Mouse (Mus musculus): ENCODE measurements at regions not wholly inside any gene's neighbourhood (a gene's known extent, or its start where the extent isn't known, plus 50 kb on each side); places are given as distances from the start of the nearest gene placed in this dataset.

DNA sequence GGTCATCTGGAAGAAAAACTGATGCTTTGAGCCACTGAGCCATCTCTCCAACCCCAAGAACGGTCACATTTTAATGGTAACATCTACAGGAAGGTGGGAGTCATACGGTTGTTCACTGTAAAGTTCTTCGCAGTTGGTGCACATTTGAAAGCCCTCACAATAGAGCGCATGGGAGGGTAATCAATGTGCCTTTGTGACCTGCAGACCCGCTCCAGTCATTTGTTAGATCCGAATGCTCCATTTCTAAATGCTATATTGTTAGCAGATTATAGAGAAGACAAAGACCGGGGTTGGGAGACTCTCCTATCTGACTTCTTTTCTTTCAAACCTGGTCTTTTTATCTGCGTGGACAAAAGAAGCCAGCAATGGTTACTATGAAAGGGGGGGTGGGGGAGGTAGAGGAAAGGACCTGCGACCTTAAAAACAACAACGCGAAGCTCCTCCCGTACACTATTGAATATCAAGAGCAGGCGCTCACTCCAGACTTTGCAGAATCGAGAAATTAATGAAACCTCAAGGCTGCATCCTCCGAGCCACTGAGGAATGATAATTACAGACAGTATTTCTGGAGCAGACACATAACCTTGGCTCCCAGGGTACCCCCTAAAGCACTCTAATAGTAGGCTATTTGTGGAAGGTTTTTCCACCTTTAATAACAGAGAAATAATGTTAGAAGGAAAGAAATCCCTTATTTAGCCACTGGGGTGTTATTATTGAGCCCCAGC is 134.7 kb upstream of the Smim15 start:
- no peak for ATAC-seq (ENCODE audit: extremely low read depth, insufficient number of reproducible peaks, low FRiP score, poor library complexity, severe bottlenecking)

DNA sequence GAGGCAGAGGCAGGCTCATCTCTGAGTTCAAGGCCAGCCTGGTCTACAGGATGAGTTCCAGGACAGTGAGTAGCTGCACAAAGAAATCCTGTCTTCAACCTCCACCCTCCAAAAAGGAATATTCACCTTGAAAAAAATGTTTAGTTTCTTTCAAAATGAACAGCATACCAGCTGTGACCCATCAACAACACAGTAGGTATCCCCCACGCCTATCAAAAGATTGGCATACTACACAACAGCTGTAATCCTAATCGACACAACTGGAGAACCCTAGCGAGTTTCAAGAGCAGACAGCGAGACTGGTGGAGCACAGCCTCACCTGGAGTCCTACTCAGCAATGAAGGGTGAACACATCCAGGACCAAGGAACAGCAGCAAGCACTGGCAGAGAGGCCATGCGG is 136.3 kb upstream of the Smim15 start:
- no peak for ATAC-seq (ENCODE audit: extremely low read depth, insufficient number of reproducible peaks, low FRiP score, poor library complexity, severe bottlenecking)

DNA sequence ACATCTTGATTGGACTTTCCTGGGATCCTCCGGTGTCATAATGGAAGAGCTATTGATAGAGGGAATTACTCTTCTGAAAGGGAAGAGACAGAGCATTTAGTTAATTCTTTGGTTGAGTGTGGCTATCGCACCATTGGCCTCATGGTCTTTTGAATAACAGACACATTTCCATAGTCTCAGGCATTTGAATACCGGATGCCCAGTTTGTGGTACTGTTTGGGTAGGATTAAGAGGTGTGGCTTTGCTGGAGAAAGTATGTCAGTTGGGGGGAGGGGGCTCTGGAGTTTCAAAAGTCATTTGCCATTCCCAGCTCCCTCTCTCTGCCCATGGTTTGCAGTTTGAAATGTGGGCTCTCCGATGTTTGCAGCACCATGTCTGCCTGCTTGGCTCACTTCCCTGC is 139.4 kb upstream of the Smim15 start:
- no peak for ATAC-seq (ENCODE audit: extremely low read depth, insufficient number of reproducible peaks, low FRiP score, poor library complexity, severe bottlenecking)

DNA sequence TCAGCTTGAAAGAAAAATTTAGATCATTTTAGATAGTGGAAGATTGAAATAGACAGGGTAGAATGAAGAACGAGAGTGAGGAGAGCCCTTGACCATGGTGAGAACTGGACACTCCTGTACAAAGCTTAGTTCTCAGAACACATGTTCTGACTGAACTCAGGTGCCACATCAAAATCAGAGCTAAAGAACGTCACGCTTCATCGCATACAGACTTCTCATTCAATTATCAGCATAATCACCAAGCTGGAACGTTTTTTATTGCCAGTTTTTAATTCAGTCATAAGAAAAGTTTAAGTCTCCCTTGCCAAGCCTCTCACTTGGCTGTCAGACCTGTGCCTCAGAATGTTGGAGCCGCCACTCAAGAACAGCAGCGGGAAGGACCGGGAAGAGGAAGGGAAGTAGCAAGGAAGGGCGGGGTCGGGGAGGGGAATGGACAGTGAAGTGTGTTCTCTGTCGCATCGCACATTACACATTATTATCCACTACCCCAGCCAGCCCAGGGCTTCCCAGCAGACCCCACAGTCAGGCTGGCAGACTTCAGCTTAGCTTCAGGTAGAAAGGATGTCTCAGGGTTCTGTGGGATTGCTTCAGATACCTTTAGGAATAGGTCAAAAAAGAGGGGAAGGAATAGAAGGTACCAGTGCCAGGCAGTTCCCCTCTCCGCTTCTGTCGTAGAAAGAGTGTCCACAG is 140.1 kb upstream of the Smim15 start:
- no peak for ATAC-seq (ENCODE audit: extremely low read depth, insufficient number of reproducible peaks, low FRiP score, poor library complexity, severe bottlenecking)

DNA sequence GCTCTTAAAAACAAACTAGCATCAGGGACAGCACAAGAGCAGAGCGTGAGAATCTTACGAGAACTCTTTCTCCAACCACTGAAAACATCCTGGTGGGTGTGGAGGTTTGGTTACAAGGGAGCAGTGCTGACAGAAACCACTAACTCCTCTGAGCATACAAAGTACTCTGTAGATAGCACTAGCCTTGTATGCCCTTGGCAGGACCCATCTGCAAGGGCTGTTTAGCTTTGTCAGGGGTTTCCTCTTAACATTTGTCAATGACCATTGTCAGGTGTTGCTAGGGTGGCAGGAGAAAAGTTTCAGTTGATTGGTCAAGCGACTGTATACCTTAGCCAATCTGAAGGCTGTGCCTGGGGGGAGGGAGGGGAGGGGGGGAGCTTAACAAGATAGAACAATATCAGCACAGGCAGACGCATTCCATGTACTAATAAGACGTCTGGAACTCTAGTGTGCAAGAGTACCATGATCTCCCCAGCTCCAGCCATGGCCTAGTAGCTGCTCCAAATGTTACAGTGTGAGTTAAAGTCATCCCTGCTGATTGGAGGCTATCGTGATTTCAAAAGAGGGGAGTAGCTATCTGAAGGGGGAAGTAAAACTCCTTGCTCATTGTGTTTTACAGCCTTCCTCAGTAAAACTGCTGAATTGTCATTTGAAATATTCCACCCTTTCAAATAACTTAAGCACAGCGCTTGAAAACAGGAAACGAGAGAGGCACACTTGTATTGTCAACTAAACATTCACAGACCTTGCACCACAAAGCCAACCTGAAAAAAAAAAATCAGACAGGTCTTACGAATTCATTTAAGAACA is 140.9 kb upstream of the Smim15 start:
- peak; percentile 86 for ATAC-seq (ENCODE audit: extremely low read depth, insufficient number of reproducible peaks, low FRiP score, poor library complexity, severe bottlenecking)

DNA sequence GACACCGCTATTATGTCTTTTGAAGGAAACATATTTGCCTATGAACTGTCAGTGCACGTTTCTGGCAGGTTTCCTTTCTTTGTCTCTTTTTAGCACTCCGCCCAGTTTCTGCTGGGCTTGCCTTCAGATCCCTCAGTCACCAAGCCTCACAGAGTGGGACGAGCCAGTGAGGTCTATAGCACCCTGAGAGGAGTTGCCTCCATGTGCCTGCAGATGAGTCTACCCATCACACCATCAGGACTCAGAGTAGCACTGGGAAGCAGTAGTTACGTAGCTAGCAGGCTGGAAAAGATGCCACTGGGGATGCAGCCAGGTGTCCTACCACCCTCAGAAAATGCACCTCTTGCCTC is 141.5 kb upstream of the Smim15 start:
- ATAC-seq (ENCODE audit: extremely low read depth, insufficient number of reproducible peaks, low FRiP score, poor library complexity, severe bottlenecking) = no peak

DNA sequence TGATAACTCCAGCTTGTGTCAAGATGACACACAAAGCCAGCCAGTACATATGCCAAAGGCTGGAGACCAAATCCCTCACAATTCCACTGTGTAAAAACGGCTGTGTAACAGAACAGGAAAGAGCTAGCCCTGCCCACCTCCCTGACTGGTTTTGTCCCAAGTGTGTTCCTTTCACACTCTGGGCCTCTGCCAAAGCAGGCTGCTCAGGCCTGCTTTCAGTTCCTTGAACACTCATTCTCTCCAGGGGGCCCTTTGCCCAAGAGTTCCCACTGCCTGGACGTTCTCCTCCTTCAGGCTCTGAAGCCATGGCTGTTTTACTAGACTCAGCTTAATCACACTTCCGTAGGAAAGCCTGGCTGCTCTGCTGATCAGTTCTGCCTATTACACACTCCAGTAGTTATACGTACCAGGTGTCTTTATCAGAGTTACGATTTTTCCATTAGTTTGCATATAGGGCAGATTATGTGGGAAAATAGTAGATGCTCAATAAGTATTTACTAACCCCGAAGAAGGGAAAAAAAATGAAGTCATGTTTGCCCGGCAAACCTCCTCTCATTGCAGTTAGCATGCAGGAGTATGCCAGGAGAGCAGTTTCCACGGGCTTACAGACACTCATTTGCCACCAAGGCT is 144.5 kb upstream of the Smim15 start:
- no peak for ATAC-seq (ENCODE audit: extremely low read depth, insufficient number of reproducible peaks, low FRiP score, poor library complexity, severe bottlenecking)

DNA sequence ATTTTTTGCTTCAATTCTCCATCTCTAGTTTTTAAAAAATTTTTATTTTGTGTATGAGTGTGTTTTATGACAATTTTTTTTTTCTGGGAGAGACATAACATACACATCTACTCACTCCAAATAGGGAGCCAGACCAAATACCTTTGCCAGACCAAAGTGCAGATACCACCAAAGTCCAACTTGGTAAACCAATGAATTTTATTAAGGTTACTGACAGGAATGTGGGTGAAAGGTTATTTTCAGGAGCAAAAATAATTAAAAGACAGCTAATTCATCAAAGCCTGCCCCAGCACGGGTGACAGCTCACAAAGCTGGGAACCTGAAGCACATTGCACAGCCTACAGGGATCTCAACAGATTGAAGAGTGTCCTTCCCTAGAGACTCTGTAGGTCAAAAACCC is 146.6 kb upstream of the Smim15 start:
- ATAC-seq (ENCODE audit: extremely low read depth, insufficient number of reproducible peaks, low FRiP score, poor library complexity, severe bottlenecking) = no peak

DNA sequence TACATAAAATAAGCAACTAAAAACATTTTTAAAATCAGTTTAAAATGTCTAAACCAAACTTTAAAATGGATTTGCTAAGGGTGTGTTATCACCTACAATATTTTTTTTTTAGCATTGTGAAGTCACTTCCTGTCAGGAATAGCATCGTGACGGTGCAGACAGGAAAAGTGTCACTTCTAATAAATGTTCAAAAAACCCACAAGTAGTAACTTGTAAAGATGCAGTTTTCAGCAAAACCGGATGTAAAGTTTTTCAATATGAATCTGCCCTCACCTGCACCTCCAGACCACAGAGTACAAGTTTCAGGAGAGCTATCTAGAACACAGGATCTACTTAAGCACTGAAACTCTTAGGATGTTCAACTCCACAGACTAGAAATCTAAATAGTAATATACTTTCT is 147.1 kb upstream of the Smim15 start:
- no peak for ATAC-seq (ENCODE audit: extremely low read depth, insufficient number of reproducible peaks, low FRiP score, poor library complexity, severe bottlenecking)

DNA sequence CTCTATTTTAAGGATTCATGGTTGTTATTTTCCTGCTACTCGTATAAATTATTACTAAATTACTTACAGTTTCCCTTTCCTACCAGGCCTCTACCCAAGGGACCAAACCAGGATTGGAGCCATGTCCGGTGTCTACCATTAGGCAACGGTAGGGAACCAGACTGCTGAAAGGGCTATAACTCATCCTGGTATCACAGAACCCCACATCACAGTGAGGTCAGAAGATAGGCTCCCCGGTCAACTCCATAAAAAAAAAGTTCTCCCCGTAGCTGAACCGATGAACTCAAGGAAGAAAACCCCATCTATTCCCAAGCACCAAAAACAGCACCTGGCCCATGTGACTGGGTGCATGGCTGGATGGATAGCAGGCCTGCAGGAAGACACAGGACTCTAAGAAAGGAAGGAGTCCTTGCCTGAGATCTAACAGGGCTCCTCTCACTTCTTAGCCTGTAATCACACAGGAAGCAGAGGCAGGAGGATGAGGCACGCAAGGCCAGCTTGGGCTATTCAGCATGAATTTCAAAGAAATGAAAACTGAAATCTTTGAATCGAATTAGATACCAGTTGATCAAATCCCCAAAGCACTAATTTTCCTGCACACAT is 150.6 kb upstream of the Smim15 start:
- ATAC-seq (ENCODE audit: extremely low read depth, insufficient number of reproducible peaks, low FRiP score, poor library complexity, severe bottlenecking) = no peak

DNA sequence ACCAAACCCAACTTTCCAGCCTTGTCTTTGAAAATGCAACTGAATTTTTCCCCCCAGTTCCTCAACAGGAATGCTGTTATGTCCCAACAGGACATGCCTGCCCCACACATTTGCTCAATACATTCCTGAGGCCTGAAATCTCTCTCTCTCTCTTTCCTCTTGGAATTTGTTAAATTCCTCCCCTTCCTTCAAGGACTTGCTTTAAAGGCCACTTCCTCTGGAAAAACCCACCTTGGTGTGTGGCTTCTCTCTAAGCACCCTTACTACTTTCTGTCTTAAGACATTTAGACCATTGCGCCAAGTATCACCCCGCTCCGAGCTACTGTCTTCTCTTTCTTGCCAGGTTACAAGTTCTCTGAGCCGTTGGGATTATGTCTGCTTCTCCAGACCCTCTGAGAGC is 151.2 kb upstream of the Smim15 start:
- ATAC-seq (ENCODE audit: extremely low read depth, insufficient number of reproducible peaks, low FRiP score, poor library complexity, severe bottlenecking) = no peak

DNA sequence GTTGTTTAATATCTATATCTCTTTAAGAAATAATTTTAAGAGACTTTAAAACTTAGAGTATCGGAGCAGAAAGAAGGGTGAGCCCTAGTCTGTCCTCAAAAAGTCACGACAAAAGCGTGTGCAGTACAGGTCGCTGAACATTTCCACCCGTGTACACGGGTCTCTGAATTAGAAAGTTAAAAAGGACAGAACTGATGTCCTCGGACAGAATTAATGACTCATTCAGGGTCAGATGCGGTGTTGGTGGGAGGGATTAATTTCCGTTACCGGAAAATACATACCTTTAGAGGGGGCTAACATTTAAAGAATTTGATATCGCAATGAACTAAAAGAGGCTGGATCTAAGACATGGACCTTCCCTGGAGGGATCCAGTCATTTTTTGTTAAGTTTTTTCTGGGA is 152.3 kb upstream of the Smim15 start:
- no peak for ATAC-seq (ENCODE audit: extremely low read depth, insufficient number of reproducible peaks, low FRiP score, poor library complexity, severe bottlenecking)

DNA sequence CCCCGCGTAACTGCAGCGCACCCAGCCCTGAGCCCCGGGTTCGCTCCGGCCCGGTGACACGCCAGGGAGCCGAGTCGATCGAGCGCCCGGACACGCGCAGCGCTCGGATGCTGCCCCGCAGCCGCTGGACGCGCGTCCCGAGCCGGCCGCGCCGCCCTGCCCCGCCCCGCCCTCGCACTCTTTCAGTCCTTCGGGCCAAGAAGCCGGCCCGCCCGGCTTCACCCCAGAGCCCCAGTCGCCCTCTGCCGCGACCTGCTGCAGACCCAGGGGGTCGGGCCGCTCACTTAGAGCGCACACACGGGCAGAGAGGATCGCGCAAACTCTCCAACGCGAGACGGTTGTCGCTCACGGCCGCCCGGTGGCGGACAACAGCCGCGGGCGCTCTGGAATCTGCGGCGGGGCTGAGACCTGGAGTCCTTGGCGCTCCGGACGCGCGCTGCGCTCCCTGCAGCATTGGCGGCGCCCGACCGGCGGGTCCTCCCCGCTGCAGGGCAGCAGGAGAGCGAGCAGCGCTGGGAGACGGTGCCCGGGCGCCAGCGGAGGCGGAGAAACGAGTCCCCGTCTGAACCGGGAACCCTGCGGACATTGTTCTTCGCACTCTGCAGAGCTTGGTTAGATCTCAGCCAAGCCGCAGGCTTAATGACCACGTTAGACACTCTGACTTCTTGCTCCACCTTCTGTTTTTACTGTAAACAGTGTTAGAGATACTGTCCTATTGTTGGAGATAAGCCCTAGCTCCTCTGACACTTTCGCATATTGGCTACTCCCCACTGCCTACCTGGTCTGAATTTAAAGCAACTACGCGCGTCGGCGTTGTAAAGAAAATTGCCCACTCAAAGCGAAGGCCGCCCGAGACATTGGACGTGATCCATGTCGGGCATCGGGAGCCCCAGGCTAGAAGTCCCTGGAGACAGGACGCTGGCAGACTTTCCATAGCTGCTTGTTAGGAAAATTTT is 153.1 kb upstream of the Smim15 start:
- no peak for ATAC-seq (ENCODE audit: extremely low read depth, insufficient number of reproducible peaks, low FRiP score, poor library complexity, severe bottlenecking)

DNA sequence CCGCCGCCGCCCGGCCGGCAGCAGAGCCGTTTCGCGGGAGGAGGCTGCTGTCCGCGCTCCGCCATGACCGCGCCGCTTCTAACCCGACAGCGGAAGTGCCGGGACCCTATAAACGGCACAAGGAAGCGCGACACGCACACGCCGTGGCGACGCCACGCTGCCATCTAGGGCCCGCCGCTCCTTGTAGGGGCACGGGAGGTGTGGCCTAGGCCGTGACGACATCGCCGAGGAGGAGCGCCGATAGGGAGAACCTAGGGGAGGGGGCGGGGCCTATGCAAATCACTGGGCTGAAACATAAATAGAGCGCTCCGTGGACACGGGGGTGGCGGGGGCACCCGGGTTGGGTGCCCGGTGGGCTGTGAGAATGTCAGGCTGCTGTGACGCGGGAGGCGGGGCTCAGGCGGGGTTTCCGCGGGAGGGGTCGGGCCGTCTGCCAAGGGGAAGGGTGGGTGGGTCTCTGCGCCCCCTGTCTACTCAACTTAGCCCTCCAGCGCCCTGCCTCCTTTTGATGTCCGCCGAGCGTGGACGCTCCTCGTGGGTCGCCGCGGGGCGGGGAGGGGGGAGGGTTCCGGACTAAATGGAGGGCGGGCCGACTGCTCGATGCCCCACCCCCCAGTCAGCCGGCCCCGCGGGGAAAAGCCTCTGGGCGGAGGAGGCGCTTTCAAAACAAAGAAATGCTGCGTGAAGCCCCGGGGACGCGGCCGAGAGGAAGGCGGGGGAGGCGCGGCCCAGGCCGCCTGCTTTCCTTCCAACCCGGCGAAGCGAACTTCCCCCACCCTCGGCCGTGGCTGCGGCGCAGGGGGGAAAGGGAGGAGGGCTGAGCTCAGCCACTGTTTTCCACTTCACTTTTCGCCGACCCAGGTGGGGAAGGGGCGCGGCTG is 154.0 kb upstream of the Smim15 start:
- ATAC-seq (ENCODE audit: extremely low read depth, insufficient number of reproducible peaks, low FRiP score, poor library complexity, severe bottlenecking) = peak; percentile 85

DNA sequence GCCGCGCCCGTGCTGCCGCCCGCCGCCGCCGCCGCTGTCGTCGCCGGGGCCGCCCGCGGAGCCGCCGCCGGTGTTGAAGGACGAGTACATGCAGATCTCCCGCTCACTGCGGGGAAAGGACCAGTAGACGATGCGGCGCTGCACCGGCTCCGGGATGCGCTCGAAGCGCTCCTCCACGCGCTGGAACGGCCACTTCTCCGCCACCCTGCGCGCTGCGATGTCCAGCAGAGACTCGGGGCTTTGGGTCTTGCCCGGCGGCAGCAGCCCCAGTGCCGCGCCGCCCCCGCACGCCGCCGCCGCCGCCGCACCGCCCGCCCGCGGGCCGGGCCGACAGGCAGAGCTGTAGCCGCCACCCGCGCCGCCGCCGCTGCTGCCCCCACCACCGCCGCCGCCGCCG is 154.7 kb upstream of the Smim15 start:
- no peak for ATAC-seq (ENCODE audit: extremely low read depth, insufficient number of reproducible peaks, low FRiP score, poor library complexity, severe bottlenecking)

DNA sequence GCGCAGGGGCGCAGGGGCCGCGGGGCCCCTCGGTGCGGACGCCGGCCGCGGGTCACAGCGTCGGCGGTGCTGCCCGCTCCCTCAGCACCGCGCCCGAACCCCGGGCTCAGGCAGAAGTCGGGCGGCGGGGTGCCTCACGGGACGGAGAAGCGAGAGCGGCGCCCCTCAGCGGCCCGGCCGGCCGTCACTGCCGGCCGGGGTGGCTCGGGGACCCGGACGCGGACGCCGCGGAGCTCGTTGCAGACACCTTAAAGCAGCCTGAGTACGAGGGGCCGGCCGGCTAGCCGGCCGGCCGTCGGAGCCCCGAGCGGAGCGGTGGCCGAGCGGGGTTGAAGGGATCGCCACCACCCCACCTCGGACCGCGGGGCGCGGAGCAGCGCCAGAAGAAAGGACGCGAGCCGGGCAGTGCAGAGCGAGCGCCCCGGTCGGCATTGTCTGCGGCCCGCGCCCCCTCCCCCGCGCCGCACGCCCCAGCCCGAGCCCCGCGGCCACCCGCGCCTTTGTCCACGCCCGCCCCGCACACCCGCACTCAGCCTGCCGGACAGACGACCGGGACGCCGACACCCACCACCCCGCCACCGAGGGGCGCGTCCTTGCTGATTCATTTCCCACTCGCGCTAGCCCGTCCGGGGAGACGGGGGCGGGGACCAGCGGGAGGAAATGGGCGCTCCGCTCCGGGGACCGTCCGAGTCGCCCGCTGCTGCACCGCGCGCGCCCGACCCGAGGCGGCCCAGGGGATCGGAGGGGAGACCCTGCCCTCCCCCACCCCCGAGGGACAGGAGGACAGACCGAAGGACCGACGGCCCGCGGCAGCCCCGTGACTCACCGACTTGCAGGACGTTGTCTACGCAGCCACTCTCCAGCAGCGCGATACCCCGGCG is 155.4 kb upstream of the Smim15 start:
- ATAC-seq (ENCODE audit: extremely low read depth, insufficient number of reproducible peaks, low FRiP score, poor library complexity, severe bottlenecking) = no peak

DNA sequence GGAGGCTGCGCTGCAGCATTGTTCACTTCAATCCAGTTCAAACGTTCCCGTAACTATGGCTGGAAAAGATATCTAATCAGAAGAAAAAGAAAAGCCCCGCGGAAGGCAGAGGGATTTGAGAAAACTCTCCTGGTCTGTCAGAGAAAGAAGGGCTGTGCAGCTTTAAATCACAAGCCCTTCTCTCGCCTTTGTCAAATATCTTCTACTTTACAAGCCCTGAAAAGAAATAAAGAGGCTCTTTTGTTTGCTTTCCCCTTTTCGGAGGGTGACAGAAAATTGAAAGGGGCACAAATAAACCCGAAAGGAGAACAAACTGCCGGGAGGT is 156.1 kb upstream of the Smim15 start:
- no peak for ATAC-seq (ENCODE audit: extremely low read depth, insufficient number of reproducible peaks, low FRiP score, poor library complexity, severe bottlenecking)

Measured in neutrophil, adult 5-6 weeks (primary cell).